Mouse (Mus musculus): Measurements from ENCODE around the gene Ldhd. TPM values are rescaled to one million over a fixed set of nuclear protein-coding genes. Genes with fewer than 3 reads are reported as not detected.
"Not testable (repeated sequence)": the region's sequence is repeated elsewhere in the genome, so short reads cannot be mapped to it uniquely, and the experiment has no call there.

Ldhd gene
- total RNA-seq (2015; ENCODE audit: low replicate concordance), result not detected in 2 replicates
- 0.42 TPM in 1 of 2 replicates, not detected in the other for total RNA-seq (2017; ENCODE audit: low replicate concordance)

- ATAC-seq (replicated peaks; ENCODE audit: low FRiP score, poor library complexity, severe bottlenecking), result peak; percentile 53; the same call in 1 of the 2 replicates
Observed at GRCm38 (mm10) chr8:111630105-111630521, at the start of gene Ldhd. TSS of gene Ldhd (minus strand) at chr8:111630374.

- no peak for ATAC-seq (replicated peaks; ENCODE audit: low FRiP score, poor library complexity, severe bottlenecking)
Observed at GRCm38 (mm10) chr8:111678848-111679247, 48.7 kb upstream of the Ldhd start.

GRCm38 (mm10) chr8:111678111-111678510 lies 47.9 kb upstream of the Ldhd start:
- peak; percentile 73 for ATAC-seq (replicated peaks; ENCODE audit: low FRiP score, poor library complexity, severe bottlenecking)

- ATAC-seq (replicated peaks; ENCODE audit: low FRiP score, poor library complexity, severe bottlenecking), result no peak
Observed at GRCm38 (mm10) chr8:111676237-111676636, 46.1 kb upstream of the Ldhd start.

GRCm38 (mm10) chr8:111666751-111667150 lies 36.6 kb upstream of the Ldhd start:
- no peak for ATAC-seq (replicated peaks; ENCODE audit: low FRiP score, poor library complexity, severe bottlenecking)

- ATAC-seq (replicated peaks; ENCODE audit: low FRiP score, poor library complexity, severe bottlenecking), result peak; percentile 66; the same call in 1 of the 2 replicates
Observed at GRCm38 (mm10) chr8:111662473-111662872, 32.3 kb upstream of the Ldhd start.

GRCm38 (mm10) chr8:111658819-111659423 lies 28.7 kb upstream of the Ldhd start:
- no peak for ATAC-seq (replicated peaks; ENCODE audit: low FRiP score, poor library complexity, severe bottlenecking)

GRCm38 (mm10) chr8:111657312-111657854 lies 27.2 kb upstream of the Ldhd start:
- no peak for ATAC-seq (replicated peaks; ENCODE audit: low FRiP score, poor library complexity, severe bottlenecking)

GRCm38 (mm10) chr8:111653524-111653923 lies 23.4 kb upstream of the Ldhd start:
- ATAC-seq (replicated peaks; ENCODE audit: low FRiP score, poor library complexity, severe bottlenecking), result no peak

GRCm38 (mm10) chr8:111650651-111651050 lies 20.5 kb upstream of the Ldhd start:
- ATAC-seq (replicated peaks; ENCODE audit: low FRiP score, poor library complexity, severe bottlenecking), result no peak

GRCm38 (mm10) chr8:111648834-111649233 lies 18.7 kb upstream of the Ldhd start:
- no peak for ATAC-seq (replicated peaks; ENCODE audit: low FRiP score, poor library complexity, severe bottlenecking)

- no peak for ATAC-seq (replicated peaks; ENCODE audit: low FRiP score, poor library complexity, severe bottlenecking)
Observed at GRCm38 (mm10) chr8:111645715-111646114, 15.5 kb upstream of the Ldhd start.

- ATAC-seq (replicated peaks; ENCODE audit: low FRiP score, poor library complexity, severe bottlenecking), result not testable (repeated sequence)
Observed at GRCm38 (mm10) chr8:111644286-111645051, 14.3 kb upstream of the Ldhd start.

GRCm38 (mm10) chr8:111643264-111644141 lies 13.3 kb upstream of the Ldhd start, which contains the start of gene Zfp1:
TSS of gene Zfp1 (plus strand) at chr8:111643401.
- ATAC-seq (replicated peaks; ENCODE audit: low FRiP score, poor library complexity, severe bottlenecking), result peak; percentile 97

- ATAC-seq (replicated peaks; ENCODE audit: low FRiP score, poor library complexity, severe bottlenecking), result peak; percentile 29
Observed at GRCm38 (mm10) chr8:111642939-111643263, 12.7 kb upstream of the Ldhd start.

- ATAC-seq (replicated peaks; ENCODE audit: low FRiP score, poor library complexity, severe bottlenecking), result no peak
Observed at GRCm38 (mm10) chr8:111642496-111642895, 12.3 kb upstream of the Ldhd start.

- ATAC-seq (replicated peaks; ENCODE audit: low FRiP score, poor library complexity, severe bottlenecking), result no peak
Observed at GRCm38 (mm10) chr8:111641064-111641463, 10.9 kb upstream of the Ldhd start.

- no peak for ATAC-seq (replicated peaks; ENCODE audit: low FRiP score, poor library complexity, severe bottlenecking)
Observed at GRCm38 (mm10) chr8:111638086-111638485, 7.9 kb upstream of the Ldhd start.

- ATAC-seq (replicated peaks; ENCODE audit: low FRiP score, poor library complexity, severe bottlenecking), result no peak
Observed at GRCm38 (mm10) chr8:111632976-111633375, 2.8 kb upstream of the Ldhd start.

GRCm38 (mm10) chr8:111631589-111631988 lies 1.4 kb upstream of the Ldhd start:
- no peak for ATAC-seq (replicated peaks; ENCODE audit: low FRiP score, poor library complexity, severe bottlenecking)
